Mouse (Mus musculus): Measurements from ENCODE around the gene Tmem211. TPM values are rescaled to one million over a fixed set of nuclear protein-coding genes. Genes with fewer than 3 reads are reported as not detected.

The Tmem211 gene
- polyA plus RNA-seq, 1 experiment, result 0.76 TPM

DNA sequence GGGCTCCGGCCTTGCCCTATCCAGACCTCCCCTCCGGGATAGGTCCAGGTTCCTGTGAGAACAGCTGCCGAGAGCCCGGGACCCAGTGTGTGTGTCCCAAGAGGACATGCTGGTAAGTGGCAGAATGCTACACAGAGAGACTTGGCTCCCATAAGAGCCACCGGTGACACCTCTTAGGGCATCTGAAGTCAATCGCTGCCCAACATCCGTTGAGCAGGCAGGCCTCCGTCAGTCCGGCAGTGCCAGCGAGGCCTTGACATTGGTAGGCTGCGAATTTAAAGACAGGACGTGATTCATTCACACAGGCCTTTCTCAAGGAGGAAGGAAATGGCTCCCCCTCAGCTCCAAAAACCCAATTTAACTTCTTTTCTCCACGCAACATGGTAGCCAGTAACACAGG lies 16.8 kb upstream of the Tmem211 start:
- peak overlapping the region; percentile 44; the same call in 1 of the 2 replicates for H3K27ac ChIP-seq (ENCODE audit: insufficient read depth, low read length)
- no peaks in the 10 kb centered on the region for H3K36me3 ChIP-seq (ENCODE audit: control insufficient read depth, insufficient read depth, low read length, poor library complexity, severe bottlenecking)
- TF ChIP-seq EP300 (IDR thresholded peaks at IDR 0.05; ENCODE audit: insufficient read depth, low read depth, low read length), result no peak
- no peak for TF ChIP-seq POLR2A (IDR thresholded peaks at IDR 0.05; ENCODE audit: insufficient read depth, low read length)
- TF ChIP-seq CTCF (IDR thresholded peaks at IDR 0.05; ENCODE audit: low read depth, low read length), result no peak
- H3K9me3 ChIP-seq (replicated peaks; ENCODE audit: control insufficient read depth, insufficient read depth, low read length, poor library complexity, severe bottlenecking), result no peaks in the 10 kb centered on the region
- H3K4me3 ChIP-seq (ENCODE audit: low read depth, low read length), result peak overlapping the region; percentile 17; the same call in 1 of the 2 replicates
- H3K27me3 ChIP-seq (ENCODE audit: control insufficient read depth, insufficient read depth, low read length, poor library complexity, severe bottlenecking), result no peaks in the 10 kb centered on the region
- H3K4me1 ChIP-seq (ENCODE audit: control insufficient read depth, insufficient read depth, low read length), result peaks cover 1% of the 10 kb centered on the region
- H3K9ac ChIP-seq (ENCODE audit: low read depth, poor library complexity, severe bottlenecking), result no peak overlapping the region

DNA sequence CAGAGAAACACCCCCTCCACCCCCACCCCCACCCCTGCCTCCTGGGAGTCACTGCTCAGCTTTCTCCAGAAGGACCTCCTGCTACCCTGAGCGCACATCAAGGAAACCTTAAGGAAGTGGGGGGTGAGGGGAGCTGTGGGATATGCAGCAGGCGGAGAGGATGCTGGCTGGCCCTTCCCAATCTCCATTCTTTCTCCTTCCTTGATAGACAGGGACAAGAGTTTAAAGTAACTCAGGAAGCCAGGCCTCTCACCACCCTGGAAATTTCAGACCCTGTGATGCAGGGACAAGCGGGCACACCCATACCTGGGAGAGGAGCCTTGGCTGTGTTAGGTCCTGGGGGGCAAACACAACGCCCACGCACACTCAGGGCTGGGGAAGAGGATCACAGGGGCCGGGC lies 16.4 kb upstream of the Tmem211 start:
- Histone ChIP-seq H3K27me3 (ENCODE audit: control insufficient read depth, insufficient read depth, low read length, poor library complexity, severe bottlenecking) (no peaks in the 10 kb centered on the region), H3K9ac (ENCODE audit: low read depth, poor library complexity, severe bottlenecking) (no peak overlapping the region), H3K27ac (ENCODE audit: insufficient read depth, low read length) (no peak overlapping the region), H3K4me1 (ENCODE audit: control insufficient read depth, insufficient read depth, low read length) (peaks cover 1% of the 10 kb centered on the region), H3K4me3 (ENCODE audit: low read depth, low read length) (no peak overlapping the region), H3K36me3 (ENCODE audit: control insufficient read depth, insufficient read depth, low read length, poor library complexity, severe bottlenecking) (no peaks in the 10 kb centered on the region), H3K9me3 (replicated peaks; ENCODE audit: control insufficient read depth, insufficient read depth, low read length, poor library complexity, severe bottlenecking) (no peaks in the 10 kb centered on the region)
- TF ChIP-seq POLR2A (IDR thresholded peaks at IDR 0.05; ENCODE audit: insufficient read depth, low read length) (no peak), EP300 (IDR thresholded peaks at IDR 0.05; ENCODE audit: insufficient read depth, low read depth, low read length) (no peak)

DNA sequence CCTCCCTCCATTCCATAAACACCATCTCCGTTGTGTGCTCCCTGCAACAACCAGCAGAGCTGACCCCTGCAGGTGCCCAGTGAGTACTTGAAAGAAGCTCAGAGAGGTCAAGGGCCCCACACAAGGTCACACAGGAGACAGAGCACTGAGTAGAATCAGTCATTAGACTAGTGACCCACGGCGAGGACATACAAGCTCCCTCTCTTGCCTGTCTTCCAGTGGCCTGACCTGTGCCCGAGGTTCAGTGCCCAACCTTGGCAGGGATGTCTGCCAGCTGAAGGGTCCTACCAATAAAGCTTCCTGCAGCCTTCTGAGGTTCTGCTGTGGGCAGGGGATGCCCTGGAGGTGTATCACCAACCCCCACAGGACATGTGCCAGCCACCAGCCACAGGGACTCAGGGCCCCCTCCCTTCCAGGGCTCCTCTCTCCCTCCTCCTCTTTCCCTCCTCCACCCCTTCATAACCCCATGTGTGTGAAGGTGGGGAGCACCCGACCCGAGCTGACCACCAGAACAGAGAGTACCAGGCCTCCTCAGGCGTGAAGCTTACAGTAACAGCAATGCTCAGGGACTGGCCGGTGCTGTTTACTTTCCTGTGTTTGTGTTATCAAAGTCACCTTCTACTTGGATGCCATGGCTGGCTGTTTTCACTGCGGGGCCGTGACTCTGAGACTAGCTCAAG lies 14.4 kb upstream of the Tmem211 start:
- TF ChIP-seq EP300 (IDR thresholded peaks at IDR 0.05; ENCODE audit: insufficient read depth, low read depth, low read length), result no peak
- no peak for TF ChIP-seq CTCF (IDR thresholded peaks at IDR 0.05; ENCODE audit: low read depth, low read length)
- TF ChIP-seq POLR2A (IDR thresholded peaks at IDR 0.05; ENCODE audit: insufficient read depth, low read length), result no peak
- Histone ChIP-seq H3K9ac (ENCODE audit: low read depth, poor library complexity, severe bottlenecking) (no peak overlapping the region), H3K4me1 (ENCODE audit: control insufficient read depth, insufficient read depth, low read length) (peaks cover 1% of the 10 kb centered on the region), H3K27me3 (ENCODE audit: control insufficient read depth, insufficient read depth, low read length, poor library complexity, severe bottlenecking) (no peaks in the 10 kb centered on the region), H3K9me3 (replicated peaks; ENCODE audit: control insufficient read depth, insufficient read depth, low read length, poor library complexity, severe bottlenecking) (no peaks in the 10 kb centered on the region), H3K4me3 (ENCODE audit: low read depth, low read length) (no peak overlapping the region), H3K36me3 (ENCODE audit: control insufficient read depth, insufficient read depth, low read length, poor library complexity, severe bottlenecking) (no peaks in the 10 kb centered on the region), H3K27ac (ENCODE audit: insufficient read depth, low read length) (no peak overlapping the region)

DNA sequence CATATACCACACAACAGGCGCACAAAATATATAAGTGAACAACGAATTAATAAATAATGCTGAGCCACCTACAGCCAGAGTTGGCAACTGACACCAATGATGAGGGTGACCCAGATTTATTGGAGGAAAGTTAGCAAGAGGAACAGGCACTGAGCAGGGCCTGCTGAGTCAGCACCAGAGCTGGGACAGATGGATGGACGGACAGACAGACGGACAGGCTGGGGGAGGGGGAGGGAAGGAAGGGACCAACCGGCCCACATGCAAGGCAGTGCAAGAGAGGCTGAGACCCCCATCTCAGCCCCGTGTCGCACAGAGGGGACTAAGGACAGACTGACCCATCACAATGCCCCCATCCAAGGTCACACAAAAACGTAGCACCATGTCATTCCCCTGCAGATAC lies 12.7 kb upstream of the Tmem211 start:
- Histone ChIP-seq H3K4me3 (ENCODE audit: low read depth, low read length) (no peak overlapping the region), H3K9ac (ENCODE audit: low read depth, poor library complexity, severe bottlenecking) (no peak overlapping the region), H3K27ac (ENCODE audit: insufficient read depth, low read length) (no peak overlapping the region), H3K4me1 (ENCODE audit: control insufficient read depth, insufficient read depth, low read length) (peaks cover 2% of the 10 kb centered on the region), H3K9me3 (replicated peaks; ENCODE audit: control insufficient read depth, insufficient read depth, low read length, poor library complexity, severe bottlenecking) (no peaks in the 10 kb centered on the region), H3K36me3 (ENCODE audit: control insufficient read depth, insufficient read depth, low read length, poor library complexity, severe bottlenecking) (no peaks in the 10 kb centered on the region), H3K27me3 (ENCODE audit: control insufficient read depth, insufficient read depth, low read length, poor library complexity, severe bottlenecking) (no peaks in the 10 kb centered on the region)
- no peak for TF ChIP-seq CTCF (IDR thresholded peaks at IDR 0.05; ENCODE audit: low read depth, low read length)
- TF ChIP-seq EP300 (IDR thresholded peaks at IDR 0.05; ENCODE audit: insufficient read depth, low read depth, low read length), result no peak
- no peak for TF ChIP-seq POLR2A (IDR thresholded peaks at IDR 0.05; ENCODE audit: insufficient read depth, low read length)

DNA sequence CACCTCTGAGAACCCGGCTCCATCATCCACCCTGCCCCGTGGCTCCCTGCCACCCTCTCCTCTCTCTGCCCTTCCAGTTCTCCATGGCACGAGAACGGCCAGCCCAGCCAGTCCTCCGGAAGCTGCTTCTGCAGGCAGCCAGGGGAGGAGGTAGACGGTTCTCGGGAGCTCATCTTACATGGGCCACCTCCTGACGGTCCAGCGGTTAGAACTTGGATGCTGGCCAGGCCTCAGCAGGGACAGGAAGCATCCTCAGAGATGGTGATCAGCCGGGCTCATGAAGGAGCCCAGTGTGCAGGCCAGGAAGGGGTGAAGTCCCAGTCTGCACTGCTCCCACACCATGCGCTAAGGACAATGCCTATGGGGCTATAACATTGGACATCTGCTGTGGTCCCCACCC lies 12.3 kb upstream of the Tmem211 start:
- TF ChIP-seq POLR2A (IDR thresholded peaks at IDR 0.05; ENCODE audit: insufficient read depth, low read length), result no peak
- no peak for TF ChIP-seq EP300 (IDR thresholded peaks at IDR 0.05; ENCODE audit: insufficient read depth, low read depth, low read length)
- TF ChIP-seq CTCF (IDR thresholded peaks at IDR 0.05; ENCODE audit: low read depth, low read length), result no peak
- Histone ChIP-seq H3K27me3 (ENCODE audit: control insufficient read depth, insufficient read depth, low read length, poor library complexity, severe bottlenecking) (no peaks in the 10 kb centered on the region), H3K4me3 (ENCODE audit: low read depth, low read length) (no peak overlapping the region), H3K27ac (ENCODE audit: insufficient read depth, low read length) (no peak overlapping the region), H3K36me3 (ENCODE audit: control insufficient read depth, insufficient read depth, low read length, poor library complexity, severe bottlenecking) (no peaks in the 10 kb centered on the region), H3K9ac (ENCODE audit: low read depth, poor library complexity, severe bottlenecking) (no peak overlapping the region), H3K9me3 (replicated peaks; ENCODE audit: control insufficient read depth, insufficient read depth, low read length, poor library complexity, severe bottlenecking) (no peaks in the 10 kb centered on the region), H3K4me1 (ENCODE audit: control insufficient read depth, insufficient read depth, low read length) (peaks cover 2% of the 10 kb centered on the region)

DNA sequence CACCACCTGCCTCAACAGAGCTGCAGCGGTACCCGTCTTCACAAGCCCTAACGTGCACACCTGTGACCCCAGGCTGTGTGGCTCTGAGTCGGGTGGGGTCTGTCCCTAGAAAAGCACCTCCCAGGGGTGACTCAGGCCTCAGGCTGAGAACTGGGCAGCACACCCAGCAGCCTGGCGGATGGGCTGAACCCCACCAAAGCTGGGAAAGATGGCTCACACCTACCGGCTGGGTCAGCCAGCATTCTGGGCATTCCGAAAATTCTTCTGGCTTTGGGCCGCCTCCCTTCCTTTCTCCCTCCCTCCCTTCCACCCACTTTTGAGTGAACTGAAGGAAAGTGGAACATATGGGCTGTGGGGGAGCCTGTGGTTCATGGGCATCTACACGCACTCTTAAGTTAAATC lies 11.1 kb upstream of the Tmem211 start:
- Histone ChIP-seq H3K27ac (ENCODE audit: insufficient read depth, low read length) (no peak overlapping the region), H3K4me3 (ENCODE audit: low read depth, low read length) (no peak overlapping the region), H3K9ac (ENCODE audit: low read depth, poor library complexity, severe bottlenecking) (no peak overlapping the region), H3K36me3 (ENCODE audit: control insufficient read depth, insufficient read depth, low read length, poor library complexity, severe bottlenecking) (no peaks in the 10 kb centered on the region), H3K9me3 (replicated peaks; ENCODE audit: control insufficient read depth, insufficient read depth, low read length, poor library complexity, severe bottlenecking) (no peaks in the 10 kb centered on the region), H3K4me1 (ENCODE audit: control insufficient read depth, insufficient read depth, low read length) (peaks cover 2% of the 10 kb centered on the region), H3K27me3 (ENCODE audit: control insufficient read depth, insufficient read depth, low read length, poor library complexity, severe bottlenecking) (no peaks in the 10 kb centered on the region)
- TF ChIP-seq CTCF (IDR thresholded peaks at IDR 0.05; ENCODE audit: low read depth, low read length) (no peak), POLR2A (IDR thresholded peaks at IDR 0.05; ENCODE audit: insufficient read depth, low read length) (no peak), EP300 (IDR thresholded peaks at IDR 0.05; ENCODE audit: insufficient read depth, low read depth, low read length) (no peak)

Measured in ES-Bruce4 (cell line).